9 mouse cellular contexts compared by ENCODE assay signal in the genomic region with DNA sequence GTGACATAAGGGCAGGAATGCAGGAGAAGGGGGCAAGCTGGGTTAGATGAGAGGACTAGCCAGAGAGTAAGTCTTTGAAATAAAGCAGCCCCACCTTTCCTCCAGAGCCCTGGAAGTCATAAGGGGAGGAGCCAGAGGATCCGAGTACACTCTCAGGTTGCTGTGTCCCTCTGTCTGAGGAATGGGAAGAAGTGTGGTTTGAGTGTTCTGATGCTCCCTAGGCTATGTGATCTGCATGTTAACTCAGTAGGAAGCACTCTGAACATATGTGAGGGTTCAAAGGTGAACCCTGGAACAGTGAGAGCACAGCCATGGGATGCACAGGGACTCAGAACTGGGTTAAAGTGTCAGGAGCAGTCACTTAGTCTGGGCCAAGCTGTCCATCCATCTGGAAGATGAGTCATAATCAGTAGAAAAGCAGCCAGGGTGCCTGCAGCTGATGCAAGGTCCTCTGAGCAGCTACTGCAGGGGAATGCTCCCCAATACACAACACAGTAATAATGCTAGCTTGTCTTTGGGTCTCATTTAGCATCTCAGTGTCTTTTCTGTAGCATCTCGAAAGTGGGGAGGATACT. TPM values are rescaled to one million over a fixed set of nuclear protein-coding genes. Genes with fewer than 3 reads are reported as not detected.
A peak's percentile ranks its signal among the peaks of the same experiment; 100 is the strongest.
DNase-seq lines count a peak whose midpoint lies in the region; ATAC-seq lines count a peak whose summit lies in the region.
"Had no signal": no experiment of that assay in that cellular context is flagged by ENCODE, and none has a peak within 500 bp of the region (broad histone marks: within the 10 kb centered on the region; RNA-seq: fewer than 3 reads in every experiment).

No protein-coding gene starts in this region.

- no peak overlapping the region for H3K9ac ChIP-seq in intestine, embryonic 14.5 days (ENCODE audit: low read length)
- no peak overlapping the region for H3K9ac ChIP-seq in intestine, embryonic 16.5 days (ENCODE audit: low read depth, low read length)
- H3K9ac ChIP-seq in heart, embryonic 15.5 days: 0 out of 2 replicates have a peak overlapping the region, but pooled peaks have one; percentile 6

- no peaks in the 10 kb centered on the region for H3K9me3 ChIP-seq in intestine, embryonic 14.5 days (ENCODE audit: control insufficient read depth, low read length)
- H3K9me3 ChIP-seq in intestine, embryonic 16.5 days (ENCODE audit: control insufficient read depth, low read length): no peaks in the 10 kb centered on the region
- H3K9me3 ChIP-seq in heart, embryonic 15.5 days (replicated peaks): no peaks in the 10 kb centered on the region

- H3K4me1 ChIP-seq in intestine, embryonic 14.5 days (replicated peaks; ENCODE audit: control insufficient read depth, insufficient read depth, low read length): no peaks in the 10 kb centered on the region
- H3K4me1 ChIP-seq in intestine, embryonic 16.5 days (ENCODE audit: control insufficient read depth, insufficient read depth, low read length): peaks cover 8% of the 10 kb centered on the region
- H3K4me1 ChIP-seq in heart, embryonic 15.5 days (replicated peaks): 0 out of 2 replicates have a peak, but pooled peaks cover 14% of the 10 kb centered on the region

- ATAC-seq in intestine, embryonic 14.5 days (replicated peaks; ENCODE audit: low FRiP score, low TSS enrichment, low read depth): peak; percentile 38; the same call in 1 of the 2 replicates
- ATAC-seq in intestine, embryonic 16.5 days: no peak; the same call in 1 of the 2 replicates
- no peak for ATAC-seq in heart, embryonic 15.5 days (replicated peaks; ENCODE audit: insufficient number of reproducible peaks, insufficient read depth, low FRiP score, low read depth)
- no peak for ATAC-seq in activated CD4-positive, CD25-positive, alpha-beta regulatory T cell, adult 4 months

- peak overlapping the region; percentile 62; the same call in 1 of the 2 replicates for H3K4me2 ChIP-seq in intestine, embryonic 14.5 days (ENCODE audit: low read length)
- no peak overlapping the region for H3K4me2 ChIP-seq in intestine, embryonic 16.5 days (ENCODE audit: low read depth, low read length)
- H3K4me2 ChIP-seq in heart, embryonic 15.5 days: peak overlapping the region; percentile 70

- no peaks in the 10 kb centered on the region for H3K27me3 ChIP-seq in intestine, embryonic 14.5 days (replicated peaks; ENCODE audit: control insufficient read depth, insufficient read depth, low read length)
- no peaks in the 10 kb centered on the region for H3K27me3 ChIP-seq in intestine, embryonic 16.5 days (replicated peaks; ENCODE audit: control insufficient read depth, insufficient read depth, low read length)
- no peaks in the 10 kb centered on the region for H3K27me3 ChIP-seq in heart, embryonic 15.5 days

- H3K4me3 ChIP-seq in intestine, embryonic 14.5 days (ENCODE audit: low read depth, low read length): no peak overlapping the region
- H3K4me3 ChIP-seq in intestine, embryonic 16.5 days (ENCODE audit: low read length): no peak overlapping the region
- no peak overlapping the region for H3K4me3 ChIP-seq in heart, embryonic 15.5 days

- WGBS in intestine, embryonic 14.5 days: 53% methylated on average over 2 of the region's 2 CpGs
- 50% methylated on average over 2 of the region's 2 CpGs for WGBS in intestine, embryonic 16.5 days
- 59% methylated on average over 2 of the region's 2 CpGs for WGBS in heart, embryonic 15.5 days

- H3K36me3 ChIP-seq in intestine, embryonic 14.5 days (ENCODE audit: control insufficient read depth, insufficient read depth, low read length): 0 out of 2 replicates have a peak, but pooled peaks cover 3% of the 10 kb centered on the region
- no peaks in the 10 kb centered on the region for H3K36me3 ChIP-seq in intestine, embryonic 16.5 days (ENCODE audit: control insufficient read depth, insufficient read depth, low read length)
- H3K36me3 ChIP-seq in heart, embryonic 15.5 days: no peaks in the 10 kb centered on the region

- peak; percentile 49 for DNase-seq in adrenal gland, adult 2 months
- no peak for DNase-seq in adrenal gland, postnatal 25 days
- no peak for DNase-seq in intestine, embryonic 14.5 days (ENCODE audit: low spot score)
- peak; percentile 41 for DNase-seq in lung, postnatal 25 days (ENCODE audit: low spot score)
- DNase-seq in left cerebral cortex, adult 11 months (ENCODE audit: low spot score): no peak

- no peak overlapping the region for H3K27ac ChIP-seq in intestine, embryonic 14.5 days (ENCODE audit: low read depth)
- no peak overlapping the region for H3K27ac ChIP-seq in intestine, embryonic 16.5 days (ENCODE audit: low read length)
- H3K27ac ChIP-seq in heart, embryonic 15.5 days: 0 out of 2 replicates have a peak overlapping the region, but pooled peaks have one; percentile 90

RNA-seq across cellular contexts. Expression of gene Serpinb9, which starts 2.5 kb away (rescaled TPM):
- 10 to 100 TPM; 19.0 to 19.4 TPM for total RNA-seq in adrenal gland, adult 2 months (2021)
- polyA plus RNA-seq in adrenal gland, adult 2 months (2012; rRNA removed): 3.0 TPM in 2 replicates
- total RNA-seq in adrenal gland, postnatal 25 days (2021): 15.6 and 19.8 TPM in 2 replicates
- polyA plus RNA-seq in intestine, embryonic 14.5 days (2014; fragmentation: Nextera tagmentation; extraction: Ambion mirVana): 10.8 and 12.5 TPM in 2 replicates
- 7.3 and 7.4 TPM in 2 replicates for polyA plus RNA-seq in intestine, embryonic 16.5 days (2015; fragmentation: Nextera tagmentation; extraction: Ambion mirVana)
- 8.3 and 9.1 TPM in 2 replicates for polyA plus RNA-seq in heart, embryonic 15.5 days (2015; fragmentation: Nextera tagmentation; extraction: Ambion mirVana)
- polyA plus RNA-seq in activated CD4-positive, CD25-positive, alpha-beta regulatory T cell, adult 4 months (2017; shearing (Covaris generic)): 10 to 100 TPM; 17.0 to 20.8 TPM

RNA-seq across cellular contexts. Expression of gene Serpinb9b, which starts 21.6 kb away (rescaled TPM):
- total RNA-seq in adrenal gland, adult 2 months (2021): under 1 TPM; 0.09 to 0.17 TPM
- polyA plus RNA-seq in adrenal gland, adult 2 months (2012; rRNA removed): 0.04 TPM in 1 of 2 replicates, not detected in the other
- 0.29 TPM in 1 of 2 replicates, not detected in the other for total RNA-seq in adrenal gland, postnatal 25 days (2021)
- polyA plus RNA-seq in intestine, embryonic 14.5 days (2014; fragmentation: Nextera tagmentation; extraction: Ambion mirVana): 0.12 and 0.17 TPM in 2 replicates
- 0.16 and 0.32 TPM in 2 replicates for polyA plus RNA-seq in intestine, embryonic 16.5 days (2015; fragmentation: Nextera tagmentation; extraction: Ambion mirVana)
- 0.33 and 0.52 TPM in 2 replicates for polyA plus RNA-seq in heart, embryonic 15.5 days (2015; fragmentation: Nextera tagmentation; extraction: Ambion mirVana)
- polyA plus RNA-seq in activated CD4-positive, CD25-positive, alpha-beta regulatory T cell, adult 4 months (2017; shearing (Covaris generic)): under 1 TPM in 1 of 2 experiments, not detected in 1; 0.15 TPM
- total RNA-seq: left cerebral cortex, postnatal 36 days had no signal

RNA-seq across cellular contexts. Expression of gene Serpinb6b, which starts 40.6 kb away (rescaled TPM):
- 10 to 100 TPM; 28.3 to 31.1 TPM for total RNA-seq in adrenal gland, adult 2 months (2021)
- 6.2 and 7.3 TPM in 2 replicates for polyA plus RNA-seq in adrenal gland, adult 2 months (2012; rRNA removed)
- total RNA-seq in adrenal gland, postnatal 25 days (2021): 43.9 and 61.3 TPM in 2 replicates
- 3.9 and 4.6 TPM in 2 replicates for polyA plus RNA-seq in intestine, embryonic 14.5 days (2014; fragmentation: Nextera tagmentation; extraction: Ambion mirVana)
- 3.7 TPM in 2 replicates for polyA plus RNA-seq in intestine, embryonic 16.5 days (2015; fragmentation: Nextera tagmentation; extraction: Ambion mirVana)
- polyA plus RNA-seq in heart, embryonic 15.5 days (2015; fragmentation: Nextera tagmentation; extraction: Ambion mirVana): 20.0 and 20.6 TPM in 2 replicates
- polyA plus RNA-seq in activated CD4-positive, CD25-positive, alpha-beta regulatory T cell, adult 4 months (2017; shearing (Covaris generic)): 10 to 100 TPM; 35.6 to 41.4 TPM

Comparison
In these comparisons a context has a peak if more than half of its experiments do, and no peak if none do; other contexts are left out.
1. DNase-seq: peak in adrenal gland, adult 2 months (single experiment) and lung, postnatal 25 days (single experiment); none in adrenal gland, postnatal 25 days (single experiment), intestine, embryonic 14.5 days (single experiment) and left cerebral cortex, adult 11 months (single experiment).